26 mouse cellular contexts compared by ENCODE assay signal in the genomic region with DNA sequence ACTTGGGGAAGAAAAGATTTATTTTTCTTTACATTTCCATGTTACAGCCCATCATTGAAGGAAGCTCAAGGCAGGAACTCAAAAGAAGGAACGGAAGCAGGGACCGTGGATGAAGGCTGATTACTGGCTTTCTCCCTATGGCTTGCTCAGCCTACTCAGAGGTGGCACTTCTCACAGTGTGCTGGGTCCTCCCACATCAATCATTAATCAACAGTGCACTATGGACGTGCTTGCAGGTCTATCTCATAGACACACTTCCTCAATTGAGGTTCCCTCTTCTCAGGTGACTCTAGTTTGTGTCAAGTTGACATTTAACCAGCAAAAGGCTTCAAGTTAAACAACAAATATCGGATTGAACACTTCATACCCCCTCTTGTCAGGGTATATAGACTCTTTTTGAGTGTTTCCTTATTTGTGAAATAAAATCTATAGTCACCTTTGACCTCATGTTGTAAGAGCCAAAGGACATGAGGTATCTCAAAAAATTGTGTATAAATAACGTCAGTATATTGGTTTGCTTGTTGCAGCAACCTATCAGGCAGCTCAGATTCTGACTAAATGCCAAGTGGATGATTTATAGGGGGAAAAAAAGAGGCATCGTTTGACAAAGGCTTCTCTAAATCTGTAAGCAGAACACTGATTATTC. TPM values are rescaled to one million over a fixed set of nuclear protein-coding genes. Genes with fewer than 3 reads are reported as not detected.
A peak's percentile ranks its signal among the peaks of the same experiment; 100 is the strongest.
DNase-seq lines count a peak whose midpoint lies in the region; ATAC-seq and TF ChIP-seq lines count a peak whose summit lies in the region.
"Had no signal": no experiment of that assay in that cellular context is flagged by ENCODE, and none has a peak within 500 bp of the region (broad histone marks: within the 10 kb centered on the region; RNA-seq: fewer than 3 reads in every experiment).

No protein-coding gene starts in this region.

- TF ChIP-seq POLR2A in liver, adult 2 months (IDR thresholded peaks at IDR 0.05; ENCODE audit: extremely low read depth, insufficient read depth, low read length) = no peak
- TF ChIP-seq POLR2A in MEL (IDR thresholded peaks at IDR 0.05; ENCODE audit: control insufficient read depth in 1 of 2, insufficient read depth in 1 of 2, low read depth in 1 of 2, low read length in 2 of 2, poor library complexity in 1 of 2) = no peak

- peak; percentile 88 for ATAC-seq in intestine, postnatal 0 days
- ATAC-seq in granulocyte monocyte progenitor cell, adult 5-6 weeks (replicated peaks; ENCODE audit: poor library complexity, severe bottlenecking) = no peak
- ATAC-seq: forebrain, embryonic 15.5 days had no signal

- TF ChIP-seq RAD21 in MEL (IDR thresholded peaks at IDR 0.05; ENCODE audit: low read depth, low read length) = no peak

- no peak overlapping the region for H3K4me3 ChIP-seq in liver, adult 2 months (ENCODE audit: insufficient read depth, low read depth, low read length)
- no peak overlapping the region for H3K4me3 ChIP-seq in MEL (ENCODE audit: control insufficient read depth in 1 of 2, insufficient read depth in 1 of 2, low read depth in 2 of 2, low read length in 2 of 2)
- H3K4me3 ChIP-seq in intestine, postnatal 0 days (ENCODE audit: low read depth, low read length) = no peak overlapping the region
- H3K4me3 ChIP-seq: embryonic facial prominence, embryonic 10.5 days; embryonic facial prominence, embryonic 13.5 days; erythroblast, embryonic 14.5 days; forebrain, embryonic 12.5 days; forebrain, embryonic 15.5 days; heart, adult 2 months; heart, embryonic 10.5 days; heart, embryonic 13.5 days had no signal

- no peaks in the 10 kb centered on the region for H3K79me2 ChIP-seq in liver, adult 2 months (ENCODE audit: control insufficient read depth, insufficient read depth, low read length)
- no peaks in the 10 kb centered on the region for H3K79me2 ChIP-seq in MEL (ENCODE audit: control insufficient read depth, insufficient read depth, low read length, poor library complexity)

- H3K27me3 ChIP-seq in liver, adult 2 months (ENCODE audit: control insufficient read depth, insufficient read depth, low read length) = no peaks in the 10 kb centered on the region
- no peaks in the 10 kb centered on the region for H3K27me3 ChIP-seq in MEL (ENCODE audit: control insufficient read depth in 1 of 2, insufficient read depth in 2 of 2, low read length in 2 of 2)
- no peaks in the 10 kb centered on the region for H3K27me3 ChIP-seq in intestine, postnatal 0 days (replicated peaks; ENCODE audit: control insufficient read depth, insufficient read depth, low read length)
- H3K27me3 ChIP-seq: embryonic facial prominence, embryonic 13.5 days; forebrain, embryonic 12.5 days; forebrain, embryonic 15.5 days; heart, embryonic 13.5 days had no signal

- peaks cover 2% of the 10 kb centered on the region; the same call in 1 of the 2 replicates for H3K36me3 ChIP-seq in liver, adult 2 months (ENCODE audit: control insufficient read depth, insufficient read depth, low read length)
- H3K36me3 ChIP-seq in MEL (ENCODE audit: control insufficient read depth in 1 of 2, insufficient read depth in 2 of 2, low read length in 2 of 2) = no peaks in the 10 kb centered on the region
- no peaks in the 10 kb centered on the region for H3K36me3 ChIP-seq in intestine, postnatal 0 days (ENCODE audit: control insufficient read depth, insufficient read depth)
- H3K36me3 ChIP-seq: embryonic facial prominence, embryonic 10.5 days; embryonic facial prominence, embryonic 13.5 days; forebrain, embryonic 12.5 days; forebrain, embryonic 15.5 days; heart, embryonic 10.5 days; heart, embryonic 13.5 days had no signal

- TF ChIP-seq EP300 in MEL (IDR thresholded peaks at IDR 0.05; ENCODE audit: low read depth in 1 of 2, low read length in 2 of 2) = no peak

- no peak overlapping the region for H3K4me2 ChIP-seq in intestine, postnatal 0 days (replicated peaks; ENCODE audit: low read depth)
- H3K4me2 ChIP-seq: embryonic facial prominence, embryonic 13.5 days; forebrain, embryonic 12.5 days; forebrain, embryonic 15.5 days; heart, embryonic 13.5 days; hindbrain, embryonic 14.5 days had no signal

- no peaks in the 10 kb centered on the region for H3K9me3 ChIP-seq in MEL (replicated peaks; ENCODE audit: insufficient read depth, low read length)
- H3K9me3 ChIP-seq in intestine, postnatal 0 days (ENCODE audit: control insufficient read depth) = no peaks in the 10 kb centered on the region
- H3K9me3 ChIP-seq: embryonic facial prominence, embryonic 10.5 days; embryonic facial prominence, embryonic 13.5 days; forebrain, embryonic 12.5 days; forebrain, embryonic 15.5 days; heart, embryonic 10.5 days; heart, embryonic 13.5 days had no signal

- H3K4me1 ChIP-seq in liver, adult 2 months (ENCODE audit: control insufficient read depth, insufficient read depth, low read length) = peaks cover 4% of the 10 kb centered on the region; the same call in 1 of the 2 replicates
- H3K4me1 ChIP-seq in MEL (ENCODE audit: control insufficient read depth in 1 of 2, insufficient read depth in 2 of 2, low read length in 2 of 2) = no peaks in the 10 kb centered on the region
- no peaks in the 10 kb centered on the region for H3K4me1 ChIP-seq in intestine, postnatal 0 days (replicated peaks; ENCODE audit: control insufficient read depth, insufficient read depth, low read length)
- H3K4me1 ChIP-seq: embryonic facial prominence, embryonic 10.5 days; embryonic facial prominence, embryonic 13.5 days; forebrain, embryonic 12.5 days; forebrain, embryonic 15.5 days; heart, embryonic 10.5 days had no signal

- 28% methylated on average over 6 of the region's 6 CpGs for WGBS in liver, adult 2 months
- WGBS in intestine, postnatal 0 days = 46% methylated on average over 6 of the region's 6 CpGs

- H3K27ac ChIP-seq in liver, adult 2 months (replicated peaks; ENCODE audit: insufficient read depth, low read depth, low read length) = no peak overlapping the region
- H3K27ac ChIP-seq in MEL (ENCODE audit: control insufficient read depth, low read depth, low read length) = no peak overlapping the region
- H3K27ac ChIP-seq in intestine, postnatal 0 days (ENCODE audit: low read depth, low read length) = no peak overlapping the region; the same call in 1 of the 2 replicates
- H3K27ac ChIP-seq: embryonic facial prominence, embryonic 10.5 days; embryonic facial prominence, embryonic 13.5 days; forebrain, embryonic 12.5 days; forebrain, embryonic 15.5 days; heart, adult 2 months; heart, embryonic 10.5 days; heart, embryonic 13.5 days; hindbrain, embryonic 14.5 days had no signal

- no peak for TF ChIP-seq CTCF in liver, adult 2 months (IDR thresholded peaks at IDR 0.05; ENCODE audit: low read depth, low read length)
- TF ChIP-seq CTCF in MEL (IDR thresholded peaks at IDR 0.05 in 2 of 3, conservative IDR thresholded peaks at IDR 0.05 in 1 of 3; ENCODE audit: control insufficient read depth in 1 of 3, insufficient read depth in 1 of 3, low read depth in 2 of 3, low read length in 3 of 3, poor library complexity in 1 of 3, severe bottlenecking in 1 of 3) = no peak
- no peak for TF ChIP-seq CTCF in intestine, postnatal 0 days (IDR thresholded peaks at IDR 0.05; ENCODE audit: low read depth)

- no peak overlapping the region for H3K9ac ChIP-seq in liver, adult 2 months (ENCODE audit: low read depth, low read length)
- H3K9ac ChIP-seq in MEL (ENCODE audit: control insufficient read depth, low read depth, low read length, poor library complexity, severe bottlenecking) = no peak overlapping the region
- no peak overlapping the region for H3K9ac ChIP-seq in intestine, postnatal 0 days (ENCODE audit: low read depth, low read length)
- H3K9ac ChIP-seq: embryonic facial prominence, embryonic 13.5 days; forebrain, embryonic 12.5 days; forebrain, embryonic 15.5 days; heart, embryonic 13.5 days; hindbrain, embryonic 14.5 days had no signal

- peak; percentile 52 for DNase-seq in liver, adult 2 months (ENCODE audit: extremely low read depth, low read depth, low spot score)
- DNase-seq in liver (no peak), MEL (ENCODE audit: low read depth, low spot score) (peak; percentile 4)
- DNase-seq in lung, adult 18-20 months = no peak
- DNase-seq: adrenal gland, adult 2 months; adrenal gland, postnatal 14 days; cerebellum, adult 11 months; cerebellum, adult 2 months; cerebellum, adult 9-11 months; cerebellum, postnatal 25 days; embryo, embryonic 11 days; gastrocnemius, postnatal 25 days; heart, adult 2 months; heart, postnatal 14 days; heart, postnatal 4 days had no signal

TF ChIP-seq in MEL, 35 proteins besides CTCF, POLR2A, EP300 and RAD21 (continues in another document):
- no peak for TF ChIP-seq POLR2AphosphoS5 (IDR thresholded peaks at IDR 0.05; ENCODE audit: borderline replicate concordance, low read depth, low read length)
- TF ChIP-seq JUND (IDR thresholded peaks at IDR 0.05; ENCODE audit: low read depth, low read length) = no peak
- TF ChIP-seq ZKSCAN1 (IDR thresholded peaks at IDR 0.05; ENCODE audit: low read depth, low read length) = no peak
- TF ChIP-seq MAZ (IDR thresholded peaks at IDR 0.05; ENCODE audit: low read depth, low read length) = no peak
- TF ChIP-seq CHD2 (IDR thresholded peaks at IDR 0.05; ENCODE audit: low read length) = no peak
- TF ChIP-seq GABPA (IDR thresholded peaks at IDR 0.05; ENCODE audit: low read depth, low read length) = no peak
- TF ChIP-seq NELFE (IDR thresholded peaks at IDR 0.05; ENCODE audit: low read depth, low read length) = no peak
- no peak for TF ChIP-seq BHLHE40 (IDR thresholded peaks at IDR 0.05; ENCODE audit: borderline replicate concordance, low read depth, low read length)
- no peak for TF ChIP-seq UBTF (IDR thresholded peaks at IDR 0.05; ENCODE audit: borderline replicate concordance, insufficient read depth, low read depth, low read length)

RNA-seq across cellular contexts. Expression of a gene that starts 30.2 kb away (rescaled TPM):
- total RNA-seq in liver, adult 2 months (2014; rRNA removed) = 37.9 and 44.3 TPM in 2 replicates
- polyA plus RNA-seq in liver, adult 2 months (2012; rRNA removed) = 7.1 and 7.3 TPM in 2 replicates
- total RNA-seq in MEL (2012; rRNA removed) = not detected in 2 replicates
- polyA plus RNA-seq in MEL (2012; ENCODE audit: insufficient read depth in 1 of 2, insufficient read length in 2 of 2, low read depth in 1 of 2, low replicate concordance in 2 of 2, missing spikeins in 1 of 2) = not detected
- 26.9 and 28.1 TPM in 2 replicates for polyA plus RNA-seq in intestine, postnatal 0 days (2015; fragmentation: Nextera tagmentation; extraction: Ambion mirVana)
- 1.0 TPM in 1 of 2 replicates, not detected in the other for total RNA-seq in granulocyte monocyte progenitor cell, adult 5-6 weeks (2014; fragmentation: Nextera tagmentation)
- total RNA-seq in granulocyte monocyte progenitor cell, adult 5-6 weeks (2017) = 0.26 and 0.47 TPM in 2 replicates
- polyA plus RNA-seq: erythroblast, embryonic 14.5 days had no signal

RNA-seq across cellular contexts. Expression of a gene that starts 53.6 kb away (rescaled TPM):
- not detected in 2 replicates for total RNA-seq in liver, adult 2 months (2014; rRNA removed)
- polyA plus RNA-seq in liver, adult 2 months (2012; rRNA removed) = not detected in 2 replicates
- not detected in 2 replicates for total RNA-seq in MEL (2012; rRNA removed)
- polyA plus RNA-seq in MEL (2012; ENCODE audit: insufficient read depth in 1 of 2, insufficient read length in 2 of 2, low read depth in 1 of 2, low replicate concordance in 2 of 2, missing spikeins in 1 of 2) = not detected
- polyA plus RNA-seq in intestine, postnatal 0 days (2015; fragmentation: Nextera tagmentation; extraction: Ambion mirVana) = 12.0 and 12.3 TPM in 2 replicates
- not detected in 2 replicates for total RNA-seq in granulocyte monocyte progenitor cell, adult 5-6 weeks (2014; fragmentation: Nextera tagmentation)
- total RNA-seq in granulocyte monocyte progenitor cell, adult 5-6 weeks (2017) = not detected in 2 replicates
- total RNA-seq: gastrocnemius, adult 8-10 months; gastrocnemius, postnatal 25 days had no signal
- polyA plus RNA-seq: erythroblast, embryonic 14.5 days had no signal

Comparison
In these comparisons a context has a peak if more than half of its experiments do, and no peak if none do; other contexts are left out.
1. DNase-seq: peak in liver, adult 2 months (single experiment) and MEL (single experiment); none in liver (single experiment) and lung, adult 18-20 months (0 of 2).
2. RNA of a gene that starts 30.2 kb away (total RNA-seq): 37.9 to 44.3 TPM in liver, adult 2 months; 0.26 to 1.0 TPM in granulocyte monocyte progenitor cell, adult 5-6 weeks and not detected in MEL; every median in the first group is over 10 times any median in the second.